ENCODE assay signal across 10 mouse cellular contexts in the genomic region with DNA sequence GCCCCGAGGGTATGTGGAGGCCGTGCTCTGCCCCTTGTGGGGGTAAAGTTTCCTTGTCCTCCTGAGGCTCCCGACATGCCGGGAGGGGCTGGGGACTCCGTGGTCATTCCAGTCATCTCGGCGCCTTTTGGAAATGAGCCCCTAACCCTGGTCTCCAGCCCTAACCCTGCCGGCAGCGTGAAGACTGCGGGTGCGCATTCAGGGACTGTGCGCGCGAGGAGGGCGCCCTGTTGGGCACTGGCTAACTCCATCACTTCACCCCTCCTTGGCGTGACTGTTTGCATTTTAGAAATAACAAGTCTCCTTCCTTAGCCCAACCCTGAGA. TPM values are rescaled to one million over a fixed set of nuclear protein-coding genes. Genes with fewer than 3 reads are reported as not detected.
DNase-seq lines count a peak whose midpoint lies in the region; ATAC-seq and TF ChIP-seq lines count a peak whose summit lies in the region.
"Had no signal": no experiment of that assay in that cellular context is flagged by ENCODE, and none has a peak within 500 bp of the region (broad histone marks: within the 10 kb centered on the region; RNA-seq: fewer than 3 reads in every experiment).

No protein-coding gene starts in this region.

- WGBS in lung, embryonic 14.5 days = 0% methylated on average over 16 of the region's 16 CpGs
- whole genome bisulfite sequencing in forebrain, embryonic 14.5 days = 0% methylated on average over 16 of the region's 16 CpGs
- 1% methylated on average over 11 of the region's 16 CpGs for WGBS in limb, embryonic 14.5 days
- under 1% methylated on average over 16 of the region's 16 CpGs for WGBS in stomach, embryonic 14.5 days

- peak overlapping the region; percentile 85 for H3K4me2 ChIP-seq in lung, embryonic 14.5 days
- peak overlapping the region; percentile 92 for H3K4me2 ChIP-seq in forebrain, embryonic 14.5 days (ENCODE audit: low read length)
- H3K4me2 ChIP-seq in limb, embryonic 14.5 days (replicated peaks; ENCODE audit: low read depth, low read length, severe bottlenecking) = peak overlapping the region; percentile 96
- H3K4me2 ChIP-seq in stomach, embryonic 14.5 days (replicated peaks; ENCODE audit: low read depth, low read length) = peak overlapping the region; percentile 91

- no peaks in the 10 kb centered on the region for H3K36me3 ChIP-seq in lung, embryonic 14.5 days (ENCODE audit: insufficient read depth)
- no peaks in the 10 kb centered on the region for H3K36me3 ChIP-seq in forebrain, embryonic 14.5 days (ENCODE audit: control insufficient read depth, insufficient read depth, low read length)
- H3K36me3 ChIP-seq in limb, embryonic 14.5 days (ENCODE audit: control insufficient read depth, insufficient read depth, low read length) = no peaks in the 10 kb centered on the region
- no peaks in the 10 kb centered on the region for H3K36me3 ChIP-seq in stomach, embryonic 14.5 days (ENCODE audit: control insufficient read depth, insufficient read depth, low read length)

- TF ChIP-seq POLR2A in limb, embryonic 14.5 days (IDR thresholded peaks at IDR 0.05; ENCODE audit: borderline replicate concordance, extremely low read depth, insufficient read depth, insufficient read length) = no peak

- no peak for ATAC-seq in lung, embryonic 14.5 days (ENCODE audit: insufficient read depth)
- no peak for ATAC-seq in forebrain, embryonic 14.5 days
- ATAC-seq in limb, embryonic 14.5 days (ENCODE audit: low FRiP score, low read depth) = peak; percentile 20; the same call in 1 of the 2 replicates
- ATAC-seq in stomach, embryonic 14.5 days (ENCODE audit: insufficient number of reproducible peaks, insufficient read depth, low FRiP score, low read depth) = 0 out of 2 replicates have a peak, but pooled peaks have one; percentile 11

- peak overlapping the region; percentile 53 for H3K4me3 ChIP-seq in lung, embryonic 14.5 days (ENCODE audit: low read depth, low read length)
- peak overlapping the region; percentile 59 for H3K4me3 ChIP-seq in forebrain, embryonic 14.5 days (ENCODE audit: low read depth, low read length)
- H3K4me3 ChIP-seq in limb, embryonic 14.5 days (replicated peaks; ENCODE audit: low read length) = peak overlapping the region; percentile 58
- H3K4me3 ChIP-seq in stomach, embryonic 14.5 days (ENCODE audit: low read depth, low read length) = peak overlapping the region; percentile 53

- H3K9me3 ChIP-seq in lung, embryonic 14.5 days (ENCODE audit: low read depth, low read length) = no peaks in the 10 kb centered on the region
- H3K9me3 ChIP-seq in forebrain, embryonic 14.5 days (replicated peaks; ENCODE audit: control insufficient read depth, low read length) = no peaks in the 10 kb centered on the region
- H3K9me3 ChIP-seq in limb, embryonic 14.5 days (ENCODE audit: control insufficient read depth, low read length) = no peaks in the 10 kb centered on the region
- H3K9me3 ChIP-seq in stomach, embryonic 14.5 days (ENCODE audit: control insufficient read depth, low read depth, low read length) = no peaks in the 10 kb centered on the region

- DNase-seq in lung, embryonic 14.5 days = no peak
- DNase-seq in lung, postnatal 4 days = no peak
- no peak for DNase-seq in forebrain, embryonic 14.5 days (ENCODE audit: low spot score)
- DNase-seq in limb, embryonic 14.5 days (ENCODE audit: low spot score) = no peak
- no peak for DNase-seq in Muller cell, postnatal 12 days (ENCODE audit: inconsistent ontology term)
- DNase-seq in layer of hippocampus, adult 18-20 months (ENCODE audit: low spot score in 2 of 2) = no peak
- DNase-seq: layer of hippocampus, postnatal 36 days had no signal

- H3K27me3 ChIP-seq in lung, embryonic 14.5 days (ENCODE audit: insufficient read depth, low read length) = peaks cover 50% of the 10 kb centered on the region
- H3K27me3 ChIP-seq in forebrain, embryonic 14.5 days (replicated peaks; ENCODE audit: control insufficient read depth, insufficient read depth, low read length) = peaks cover 18% of the 10 kb centered on the region
- H3K27me3 ChIP-seq in limb, embryonic 14.5 days (ENCODE audit: control insufficient read depth, insufficient read depth, low read length) = peaks cover 46% of the 10 kb centered on the region
- H3K27me3 ChIP-seq in stomach, embryonic 14.5 days (ENCODE audit: control insufficient read depth, insufficient read depth, low read length) = peaks cover 21% of the 10 kb centered on the region

- no peak for TF ChIP-seq CTCF in lung, embryonic 14.5 days (IDR thresholded peaks at IDR 0.05; ENCODE audit: low read depth)

- H3K9ac ChIP-seq in lung, embryonic 14.5 days = peak overlapping the region; percentile 48
- H3K9ac ChIP-seq in forebrain, embryonic 14.5 days (ENCODE audit: low read length) = peak overlapping the region; percentile 62
- peak overlapping the region; percentile 53 for H3K9ac ChIP-seq in limb, embryonic 14.5 days (ENCODE audit: low read depth, low read length, severe bottlenecking)
- peak overlapping the region; percentile 28; the same call in 1 of the 2 replicates for H3K9ac ChIP-seq in stomach, embryonic 14.5 days (replicated peaks; ENCODE audit: low read depth, low read length)

- no peak overlapping the region for H3K27ac ChIP-seq in lung, embryonic 14.5 days (ENCODE audit: low read depth)
- no peak overlapping the region for H3K27ac ChIP-seq in forebrain, embryonic 14.5 days (ENCODE audit: low read depth, low read length)
- no peak overlapping the region for H3K27ac ChIP-seq in limb, embryonic 14.5 days (replicated peaks; ENCODE audit: low read depth, low read length)
- no peak overlapping the region for H3K27ac ChIP-seq in stomach, embryonic 14.5 days (ENCODE audit: low read length)

- H3K4me1 ChIP-seq in lung, embryonic 14.5 days (ENCODE audit: insufficient read depth) = no peaks in the 10 kb centered on the region
- H3K4me1 ChIP-seq in forebrain, embryonic 14.5 days (ENCODE audit: control insufficient read depth, insufficient read depth, low read length) = peaks cover 26% of the 10 kb centered on the region
- H3K4me1 ChIP-seq in limb, embryonic 14.5 days (ENCODE audit: control insufficient read depth, insufficient read depth, low read length) = no peaks in the 10 kb centered on the region
- H3K4me1 ChIP-seq in stomach, embryonic 14.5 days (ENCODE audit: control insufficient read depth, insufficient read depth, low read length) = 0 out of 2 replicates have a peak, but pooled peaks cover 8% of the 10 kb centered on the region

RNA-seq across cellular contexts. Expression of gene Chrna4, which starts 4.0 kb away (rescaled TPM):
- 0.55 and 1.3 TPM in 2 replicates for polyA plus RNA-seq in lung, embryonic 14.5 days (2014; fragmentation: Nextera tagmentation; extraction: Ambion mirVana)
- polyA plus RNA-seq in forebrain, embryonic 14.5 days (2014; fragmentation: Nextera tagmentation; extraction: Ambion mirVana) = 13.1 and 14.3 TPM in 2 replicates
- polyA plus RNA-seq in limb, embryonic 14.5 days (2012; rRNA removed) = 1.9 and 3.1 TPM in 2 replicates
- 2.5 and 2.7 TPM in 2 replicates for polyA plus RNA-seq in limb, embryonic 14.5 days (2014; fragmentation: Nextera tagmentation; extraction: Ambion mirVana)
- polyA plus RNA-seq in stomach, embryonic 14.5 days (2014; fragmentation: Nextera tagmentation; extraction: Ambion mirVana) = 1.5 and 2.2 TPM in 2 replicates
- total RNA-seq in layer of hippocampus, adult 18-20 months (2021) = 10 to 100 TPM; 15.7 to 19.6 TPM
- total RNA-seq: common myeloid progenitor, adult 5-6 weeks had no signal
- polyA plus RNA-seq: spleen, adult 2 months had no signal

RNA-seq across cellular contexts. Expression of gene Col20a1, which starts 53.0 kb away (rescaled TPM):
- 0.11 and 0.17 TPM in 2 replicates for polyA plus RNA-seq in lung, embryonic 14.5 days (2014; fragmentation: Nextera tagmentation; extraction: Ambion mirVana)
- polyA plus RNA-seq in forebrain, embryonic 14.5 days (2014; fragmentation: Nextera tagmentation; extraction: Ambion mirVana) = 0.07 and 0.10 TPM in 2 replicates
- polyA plus RNA-seq in limb, embryonic 14.5 days (2012; rRNA removed) = 5.7 and 6.1 TPM in 2 replicates
- 2.7 and 2.8 TPM in 2 replicates for polyA plus RNA-seq in limb, embryonic 14.5 days (2014; fragmentation: Nextera tagmentation; extraction: Ambion mirVana)
- 0.53 and 1.1 TPM in 2 replicates for polyA plus RNA-seq in stomach, embryonic 14.5 days (2014; fragmentation: Nextera tagmentation; extraction: Ambion mirVana)
- total RNA-seq in layer of hippocampus, adult 18-20 months (2021) = 1 to 10 TPM; 1.9 to 2.1 TPM
- total RNA-seq: common myeloid progenitor, adult 5-6 weeks had no signal

Comparison
In these comparisons a context has a peak if more than half of its experiments do, and no peak if none do; other contexts are left out.
1. ATAC-seq: peak in limb, embryonic 14.5 days (single experiment) and stomach, embryonic 14.5 days (single experiment); none in lung, embryonic 14.5 days (single experiment) and forebrain, embryonic 14.5 days (single experiment).
2. Peak in every context shown above with its lines, with median percentiles within 50 percentile points of each other: H3K4me2 ChIP-seq, H3K4me3 ChIP-seq and H3K9ac ChIP-seq.